11 mouse cellular contexts compared by ENCODE assay signal in genomic region chr13:107743464-107744218, GRCm38 (mm10).
DNase-seq lines count a peak whose midpoint lies in the region; ATAC-seq and TF ChIP-seq lines count a peak whose summit lies in the region.
"Had no signal": no experiment of that assay in that cellular context is flagged by ENCODE, and none has a peak within 500 bp of the region (broad histone marks: within the 10 kb centered on the region; RNA-seq: fewer than 3 reads in every experiment).

No protein-coding gene starts in this region.

- no peak for TF ChIP-seq CTCF in layer of hippocampus, adult 2 months (conservative IDR thresholded peaks at IDR 0.05)

- peaks cover 12% of the 10 kb centered on the region for H3K36me3 ChIP-seq in hindbrain, embryonic 15.5 days

- DNase-seq in lung, adult 18-20 months = peak; percentile 14 to 55
- DNase-seq in lung, postnatal 14 days = no peak
- DNase-seq in neural tube, embryonic 10.5 days (ENCODE audit: extremely low spot score, low spot score) = peak; percentile 29
- DNase-seq in layer of hippocampus, postnatal 10 days (ENCODE audit: low spot score in 2 of 2) = no peak
- no peak for DNase-seq in cerebellum, adult 9-11 months
- no peak for DNase-seq in MN1 (ENCODE audit: low spot score)
- no peak for DNase-seq in layer of hippocampus, adult 2 months (ENCODE audit: low spot score in 2 of 2)
- DNase-seq: heart, adult 2 months; liver, postnatal 0 days had no signal

- peaks cover 8% of the 10 kb centered on the region for H3K4me1 ChIP-seq in hindbrain, embryonic 15.5 days (replicated peaks)

- H3K27me3 ChIP-seq in hindbrain, embryonic 15.5 days = no peaks in the 10 kb centered on the region

- no peaks in the 10 kb centered on the region for H3K9me3 ChIP-seq in hindbrain, embryonic 15.5 days

- peak overlapping the region; percentile 40; the same call in 1 of the 2 replicates for H3K27ac ChIP-seq in hindbrain, embryonic 15.5 days (replicated peaks)
- H3K27ac ChIP-seq in layer of hippocampus, adult 2 months = no peak overlapping the region
- H3K27ac ChIP-seq: heart, adult 2 months had no signal

- ATAC-seq in hindbrain, embryonic 15.5 days (ENCODE audit: low FRiP score, low read depth) = peak; percentile 82
- ATAC-seq: intestine, postnatal 0 days; liver, postnatal 0 days had no signal

- H3K4me3 ChIP-seq in hindbrain, embryonic 15.5 days = no peak overlapping the region
- no peak overlapping the region for H3K4me3 ChIP-seq in layer of hippocampus, adult 2 months
- H3K4me3 ChIP-seq: heart, adult 2 months had no signal

- no peak overlapping the region for H3K9ac ChIP-seq in hindbrain, embryonic 15.5 days
- H3K9ac ChIP-seq: liver, postnatal 0 days had no signal

- no peak overlapping the region for H3K4me2 ChIP-seq in hindbrain, embryonic 15.5 days

- 27% methylated on average over 21 of the region's 21 CpGs for WGBS in hindbrain, embryonic 15.5 days

Comparison
In these comparisons a context has a peak if more than half of its experiments do, and no peak if none do; other contexts are left out.
1. DNase-seq: peak in lung, adult 18-20 months (2 of 2) and neural tube, embryonic 10.5 days (single experiment); none in lung, postnatal 14 days (single experiment), layer of hippocampus, postnatal 10 days (0 of 2), cerebellum, adult 9-11 months (single experiment), MN1 (single experiment) and layer of hippocampus, adult 2 months (0 of 2).